Mouse (Mus musculus) frontal cortex, postnatal 36 days (tissue): ENCODE measurements around the gene Cygb.
A peak's percentile ranks its signal among the peaks of the same experiment; 100 is the strongest.
"Not testable (repeated sequence)": the region's sequence is repeated elsewhere in the genome, so short reads cannot be mapped to it uniquely, and the experiment has no call there.

Experiments used
- DNase-seq, 2 experiments: peaks; one replicate each; pipeline ENCODE4 v3.0.0; 2022; ENCODE audit warnings: low spot score in 2 of 2

Cygb gene

GRCm38 (mm10) chr11:116674616-116675379 is 20.7 kb upstream of the Cygb start:
- DNase-seq = no peak

GRCm38 (mm10) chr11:116673410-116673809 is 19.3 kb upstream of the Cygb start:
- no peak for DNase-seq

DNA sequence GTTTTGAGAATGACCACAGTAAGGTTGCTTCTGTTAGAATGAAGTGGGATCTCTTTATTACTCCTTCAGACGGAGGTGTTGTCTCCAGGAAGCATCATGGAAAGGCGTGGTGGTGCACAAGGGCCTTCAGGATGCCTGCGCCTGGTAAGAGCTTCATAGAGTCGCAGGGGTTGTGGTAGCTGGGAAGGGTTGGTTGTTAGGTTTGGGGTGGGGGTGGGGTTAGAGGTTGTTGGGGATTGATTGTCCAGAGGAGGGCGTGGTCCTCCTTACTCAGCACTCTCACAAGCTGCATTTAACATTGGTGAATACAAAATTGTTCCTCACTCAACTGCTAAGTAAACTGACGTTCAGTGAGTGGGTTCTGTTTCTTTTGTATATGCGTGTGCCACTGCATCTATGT is 18.5 kb upstream of the Cygb start:
- DNase-seq = no peak

DNA sequence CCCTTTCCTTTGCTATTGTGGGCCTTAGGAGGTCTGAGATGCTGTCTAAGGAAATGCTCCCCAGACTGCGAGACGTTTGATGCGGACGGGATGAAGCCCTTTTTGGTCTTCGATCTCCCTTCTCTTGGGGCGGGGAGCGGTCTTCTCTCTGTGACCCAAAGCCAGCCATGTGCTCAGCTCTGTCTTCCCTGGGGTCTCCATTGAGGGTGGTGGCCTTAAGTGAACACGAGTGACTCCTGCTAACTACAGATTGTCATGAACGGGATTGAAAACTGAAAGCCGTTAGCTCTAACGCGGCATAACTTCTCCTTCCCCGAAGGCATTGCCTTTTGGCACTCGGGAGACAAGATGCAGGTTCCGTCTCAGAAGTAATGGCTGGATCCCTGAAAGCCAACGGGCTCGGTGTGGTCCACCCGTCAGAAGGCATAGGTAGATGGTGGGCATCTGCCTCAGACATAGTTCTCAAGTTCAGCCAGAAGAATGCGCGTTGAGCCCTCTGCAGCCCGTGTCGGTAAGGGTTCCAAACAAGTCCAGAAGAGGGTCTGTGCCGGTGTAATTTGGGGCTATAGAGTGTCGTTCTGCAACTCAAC is 17.8 kb upstream of the Cygb start:
- no peak for DNase-seq

DNA sequence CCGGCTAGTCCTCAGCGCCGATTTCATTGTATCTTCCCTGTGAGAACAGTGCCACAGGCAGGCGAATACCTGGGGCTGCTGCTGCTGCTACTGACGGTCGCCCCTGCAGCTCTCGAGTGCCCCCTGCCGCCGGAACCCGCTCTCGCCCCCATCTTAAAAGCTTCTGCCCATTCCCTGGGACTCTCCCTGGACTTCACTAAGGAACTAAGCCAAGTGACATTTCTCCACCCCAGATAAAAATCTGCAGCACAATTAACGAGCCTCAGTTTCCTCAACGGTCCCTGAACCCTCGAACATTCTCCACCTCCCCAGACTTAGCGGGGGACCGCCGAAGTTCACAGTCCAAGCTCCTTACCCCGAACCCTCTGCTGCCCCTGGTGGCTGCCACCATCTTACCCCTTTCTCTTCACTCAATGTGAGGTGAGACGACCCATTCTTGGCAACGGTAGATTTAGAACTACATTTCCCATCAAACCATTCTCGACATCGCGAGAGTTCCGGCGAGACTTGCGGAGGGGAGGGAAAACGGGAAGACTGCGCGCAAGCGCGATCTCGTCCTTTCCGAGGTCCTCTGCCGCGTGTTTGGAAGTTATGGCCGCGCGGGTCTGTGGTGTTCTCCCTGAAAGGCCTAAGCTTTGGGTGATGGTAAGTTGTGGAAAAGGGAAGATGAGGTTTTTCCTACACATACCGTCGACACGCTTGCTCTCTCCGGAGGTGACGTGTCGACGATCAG is 17.2 kb upstream of the Cygb start:
- peak; percentile 97 to 98 for DNase-seq

GRCm38 (mm10) chr11:116670386-116670785 is 16.3 kb upstream of the Cygb start:
- no peak for DNase-seq

DNA sequence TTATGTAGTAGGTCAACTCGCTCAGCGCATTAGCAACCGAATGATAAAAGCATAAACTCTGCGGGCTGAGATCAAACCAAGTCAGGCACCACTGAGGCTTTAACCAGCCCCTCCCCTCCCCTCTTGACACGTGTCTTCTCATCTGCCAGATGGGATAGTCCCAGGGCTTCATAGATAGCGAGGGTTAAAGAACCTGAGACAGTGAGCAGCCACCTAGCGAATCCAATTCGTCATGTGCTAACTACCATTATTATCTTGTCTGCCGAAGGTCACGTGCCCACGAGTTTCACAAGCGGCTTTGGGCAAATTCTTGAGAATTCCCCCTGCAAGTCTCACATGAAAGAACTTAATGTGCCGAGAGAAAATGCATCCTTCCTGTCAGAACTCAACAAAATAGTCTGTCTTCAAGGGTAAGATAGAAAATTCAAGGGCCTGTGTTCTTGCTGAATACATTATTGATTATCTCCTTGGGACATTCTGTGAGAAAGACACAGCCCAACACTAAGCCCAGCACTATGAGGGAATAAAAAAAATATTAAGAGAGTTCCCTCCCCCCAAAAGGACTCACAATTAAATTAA is 15.8 kb upstream of the Cygb start:
- DNase-seq = no peak

GRCm38 (mm10) chr11:116669316-116669715 is 15.2 kb upstream of the Cygb start:
- DNase-seq = no peak

- DNase-seq = no peak
Measured at GRCm38 (mm10) chr11:116668839-116669238, 14.7 kb upstream of the Cygb start.

DNA sequence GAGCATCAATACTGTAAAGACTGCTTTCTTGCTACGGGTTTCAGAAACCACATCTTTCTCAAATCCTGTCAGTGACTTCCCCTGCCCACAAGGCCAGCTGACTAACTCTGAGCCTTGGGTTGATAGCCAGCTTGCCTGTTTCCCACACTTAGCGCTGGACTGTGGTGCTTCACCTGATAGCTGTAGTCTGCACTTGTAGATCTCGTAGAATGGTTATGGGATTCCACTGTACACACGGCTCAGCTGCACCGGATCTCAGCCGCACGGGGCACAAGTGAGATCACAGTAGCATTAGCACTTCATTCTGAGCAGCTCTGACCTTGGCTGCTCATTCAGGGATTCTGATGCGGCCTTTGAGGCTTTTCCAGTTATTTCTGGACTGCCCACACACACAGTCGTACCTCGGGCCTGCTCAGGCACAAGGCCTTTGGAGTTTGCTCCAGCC is 14.3 kb upstream of the Cygb start:
- DNase-seq = no peak

DNA sequence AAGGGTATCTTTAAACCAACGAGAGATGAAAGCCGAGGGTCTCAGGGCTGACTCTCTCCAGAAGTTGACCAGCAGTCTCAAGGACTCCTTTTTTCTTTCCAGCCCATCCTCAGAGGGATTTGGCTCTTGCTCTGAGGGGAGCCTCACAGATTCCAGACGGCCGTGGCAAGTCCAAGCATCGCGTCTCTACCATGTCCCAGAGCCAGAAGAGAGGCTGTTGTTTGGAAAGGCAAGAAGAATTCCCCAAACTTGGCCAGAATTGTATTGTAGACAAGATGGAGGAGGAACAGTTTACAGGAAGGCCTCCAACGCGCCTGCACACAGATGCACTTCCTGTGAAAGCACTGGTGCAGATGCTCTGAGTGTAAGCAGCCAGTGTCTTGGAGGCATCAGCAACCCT is 13.8 kb upstream of the Cygb start:
- DNase-seq = no peak

DNA sequence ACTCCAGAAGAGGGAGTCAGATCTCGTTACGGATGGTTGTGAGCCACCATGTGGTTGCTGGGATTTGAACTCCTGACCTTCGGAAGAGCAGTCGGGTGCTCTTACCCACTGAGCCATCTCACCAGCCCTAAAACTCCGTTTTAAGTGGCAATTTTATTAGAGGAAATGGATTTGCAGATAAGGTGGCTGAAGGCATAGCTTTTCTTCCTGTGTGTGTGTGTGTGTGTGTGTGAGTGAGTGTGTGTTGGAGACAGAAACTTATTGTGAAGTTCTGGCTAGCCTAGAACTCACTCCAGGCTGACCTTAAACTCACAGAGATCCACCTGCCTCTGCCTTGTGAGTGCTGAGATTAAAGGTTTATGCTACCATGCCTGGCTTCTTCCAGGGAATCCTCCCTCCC is 12.9 kb upstream of the Cygb start:
- not testable (repeated sequence) for DNase-seq

DNA sequence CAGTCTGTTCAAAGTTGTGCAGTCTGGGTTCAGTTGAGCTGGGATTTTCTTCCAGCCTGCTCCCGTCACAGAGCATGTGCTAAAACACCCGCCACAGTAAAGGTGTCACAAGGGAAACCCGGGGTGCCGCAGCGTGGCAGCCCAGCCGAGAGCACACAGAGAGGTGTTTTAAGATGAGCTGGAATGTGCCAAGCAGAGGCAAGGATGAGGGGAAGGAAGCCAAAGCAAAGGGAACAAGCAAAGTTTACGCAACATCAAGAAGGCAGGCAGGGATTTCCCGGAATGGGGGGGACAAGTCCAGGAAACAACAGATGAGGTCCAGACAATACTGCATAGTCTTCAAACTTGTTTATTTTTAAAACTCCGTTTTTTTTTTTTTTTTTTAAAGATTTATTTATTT is 12.5 kb upstream of the Cygb start:
- DNase-seq = no peak

DNA sequence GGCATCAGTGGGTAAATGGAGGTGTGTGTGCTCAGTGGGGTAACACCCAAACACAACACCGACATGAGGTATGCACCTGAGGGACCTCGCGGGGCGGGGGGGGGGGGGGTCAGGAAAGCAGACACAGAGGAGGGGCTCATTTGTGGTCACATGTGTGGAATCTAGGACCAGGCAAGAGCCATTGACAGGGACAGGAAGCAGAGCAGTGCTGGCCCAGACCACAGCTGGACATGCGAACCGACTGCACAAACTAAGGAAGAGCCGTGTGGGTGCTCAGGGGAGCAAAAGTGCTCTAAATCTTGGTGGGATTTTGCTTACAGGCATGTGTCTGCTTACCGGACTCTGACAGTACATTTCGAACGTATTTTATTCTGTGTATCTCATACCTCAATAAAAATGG is 11.2 kb upstream of the Cygb start:
- DNase-seq = no peak

DNA sequence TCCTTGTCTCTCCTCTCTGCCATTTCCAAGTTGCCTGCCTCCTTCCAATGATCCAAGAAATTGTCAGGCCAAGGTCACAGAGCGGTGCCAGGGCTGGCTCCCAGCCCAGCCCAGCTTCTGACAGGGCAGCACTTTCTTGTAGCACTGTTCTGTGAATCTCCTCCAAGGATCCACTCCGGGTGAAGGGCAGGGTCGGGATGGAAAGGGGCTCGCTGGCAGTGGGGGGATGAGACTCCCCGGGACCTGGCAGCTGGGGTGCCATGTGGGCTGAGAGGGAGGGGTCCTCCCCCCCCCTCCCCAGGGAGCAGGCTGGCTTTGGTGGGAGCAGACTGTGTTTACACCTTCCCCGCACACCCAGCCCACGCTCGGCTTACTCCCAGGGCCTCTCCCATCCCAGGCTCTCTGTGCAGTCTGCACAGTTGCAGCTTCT is 7.8 kb upstream of the Cygb start:
- peak in 1 of 2 experiments; percentile 61 for DNase-seq

DNA sequence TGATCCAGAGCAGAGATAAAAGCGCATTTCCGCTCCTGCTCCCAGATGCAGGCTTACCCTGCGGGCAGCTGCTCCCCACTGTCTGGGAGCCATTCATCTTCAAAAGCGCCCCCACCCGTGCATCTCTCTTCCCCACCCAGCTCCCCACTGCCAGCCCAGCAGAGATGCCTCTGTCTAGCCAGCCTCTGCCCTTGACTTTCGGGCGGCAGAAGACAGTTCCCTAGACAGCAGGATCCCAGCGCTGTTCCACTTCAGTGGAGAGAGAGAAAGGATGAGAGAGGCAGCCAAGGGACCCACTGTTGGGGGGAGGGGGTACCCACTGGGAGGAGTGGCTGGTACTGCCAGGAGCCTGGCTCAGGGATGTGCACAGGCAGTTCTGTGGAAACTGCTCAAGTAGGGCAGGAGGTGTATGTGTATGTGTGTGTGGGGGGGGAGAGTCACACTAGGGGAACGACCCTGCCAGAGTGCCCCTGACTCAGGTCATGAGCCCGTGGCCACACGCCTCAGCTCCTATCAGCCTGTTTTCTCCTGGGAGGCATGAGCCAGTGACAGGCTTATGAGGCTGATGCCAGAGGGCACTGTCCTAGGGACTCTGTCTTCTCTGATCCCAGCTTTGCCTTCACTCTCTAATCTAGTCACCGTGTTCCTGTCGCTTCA is 7.3 kb upstream of the Cygb start:
- peak in 1 of 2 experiments; percentile 30 for DNase-seq

GRCm38 (mm10) chr11:116660181-116660580 is 6.1 kb upstream of the Cygb start:
- no peak for DNase-seq

GRCm38 (mm10) chr11:116659027-116659621 is 5.0 kb upstream of the Cygb start:
- no peak for DNase-seq

GRCm38 (mm10) chr11:116658238-116658637 is 4.1 kb upstream of the Cygb start:
- no peak for DNase-seq

- DNase-seq = peak; percentile 84 to 90
Measured at GRCm38 (mm10) chr11:116657311-116658223, 3.5 kb upstream of the Cygb start.
